Mouse (Mus musculus) forebrain, embryonic 16.5 days (tissue): ENCODE measurements at regions not wholly inside any gene's neighbourhood (a gene's known extent, or its start where the extent isn't known, plus 50 kb on each side); places are given as distances from the start of the nearest gene placed in this dataset.

Source experiments
- ATAC-seq: fragments of 200-750 bp; cut with Nextera tagmentation; 2 replicates; pipeline ENCODE4 v1.8.0; 2017; ENCODE audit warnings: mild to moderate bottlenecking, moderate library complexity
- H3K27ac ChIP-seq: fragments of 300-500 bp; sonication (generic); 2 replicates; pipeline ENCODE4 v1.5.1; 2014; ENCODE audit warnings: low read length, control low read depth
- H3K27me3 ChIP-seq: fragments of 300-500 bp; sonication (generic); replicated peaks from 2 replicates; pipeline ENCODE4 v1.6.1; 2014; ENCODE audit warnings: low read length; ENCODE audit not compliant: control insufficient read depth, insufficient read depth
- H3K36me3 ChIP-seq: fragments of 300-500 bp; sonication (generic); 2 replicates; pipeline ENCODE4 v1.6.1; 2014; ENCODE audit not compliant: control insufficient read depth, insufficient read depth
- H3K4me1 ChIP-seq: fragments of 300-500 bp; sonication (generic); replicated peaks from 2 replicates; pipeline ENCODE4 v1.6.1; 2014; ENCODE audit warnings: low read length; ENCODE audit not compliant: control insufficient read depth, insufficient read depth
- H3K4me2 ChIP-seq: fragments of 300-500 bp; sonication (generic); 2 replicates; pipeline ENCODE4 v1.6.1; 2014; ENCODE audit warnings: mild to moderate bottlenecking, low read length, control low read depth
- H3K4me3 ChIP-seq: fragments of 300-500 bp; sonication (generic); replicated peaks from 2 replicates; pipeline ENCODE4 v1.5.1; 2014; ENCODE audit warnings: mild to moderate bottlenecking, low read length, control low read depth
- H3K9ac ChIP-seq: fragments of 300-500 bp; sonication (generic); replicated peaks from 2 replicates; pipeline ENCODE4 v1.6.1; 2014; ENCODE audit warnings: low read depth, low read length, control low read depth
- H3K9me3 ChIP-seq: fragments of 300-500 bp; sonication (generic); 2 replicates; pipeline ENCODE4 v1.6.1; 2016; ENCODE audit warnings: low read length; ENCODE audit not compliant: control insufficient read depth
- WGBS: fragments of 180-500 bp; shearing (Covaris S2); extraction: QIAGEN DNeasy Blood & Tissue Kit; methylation state at CpG from one replicate; pipeline ENCODE4 v1.1.7; 2014; 5-methylcytosine and 5-hydroxymethylcytosine counted together

GRCm38 (mm10) chr4:21300141-21300540 lies 385.6 kb downstream of the Prdm13 start:
- no peaks in the 10 kb centered on the region for H3K27me3 ChIP-seq
- no peak for ATAC-seq
- no peak overlapping the region for H3K9ac ChIP-seq
- no peaks in the 10 kb centered on the region for H3K9me3 ChIP-seq
- H3K4me2 ChIP-seq = no peak overlapping the region
- no peak overlapping the region for H3K27ac ChIP-seq
- no peaks in the 10 kb centered on the region for H3K4me1 ChIP-seq
- no peaks in the 10 kb centered on the region for H3K36me3 ChIP-seq
- H3K4me3 ChIP-seq = no peak overlapping the region

GRCm38 (mm10) chr4:21267302-21267701 lies 418.5 kb downstream of the Prdm13 start:
- 6% methylated on average over 2 of the region's 2 CpGs for WGBS

GRCm38 (mm10) chr4:21266886-21267285 lies 418.9 kb downstream of the Prdm13 start:
- ATAC-seq = no peak
- no peaks in the 10 kb centered on the region for H3K27me3 ChIP-seq
- no peak overlapping the region for H3K27ac ChIP-seq
- H3K36me3 ChIP-seq = no peaks in the 10 kb centered on the region
- no peaks in the 10 kb centered on the region for H3K9me3 ChIP-seq
- no peak overlapping the region for H3K4me2 ChIP-seq
- H3K9ac ChIP-seq = no peak overlapping the region
- H3K4me1 ChIP-seq = no peaks in the 10 kb centered on the region
- no peak overlapping the region for H3K4me3 ChIP-seq

More at GRCm38 (mm10) chr4:21267302-21267701, 418.5 kb downstream of the Prdm13 start:
- H3K27ac ChIP-seq = no peak overlapping the region
- peak; percentile 61; the same call in 1 of the 2 replicates for ATAC-seq
- no peak overlapping the region for H3K4me3 ChIP-seq
- H3K4me1 ChIP-seq = no peaks in the 10 kb centered on the region
- H3K36me3 ChIP-seq = no peaks in the 10 kb centered on the region
- H3K4me2 ChIP-seq = no peak overlapping the region
- H3K27me3 ChIP-seq = no peaks in the 10 kb centered on the region
- no peak overlapping the region for H3K9ac ChIP-seq
- H3K9me3 ChIP-seq = no peaks in the 10 kb centered on the region

GRCm38 (mm10) chr4:21250396-21250795 lies 435.4 kb downstream of the Prdm13 start:
- no peak for ATAC-seq
- WGBS = 62% methylated on average over 2 of the region's 2 CpGs
- no peak overlapping the region for H3K4me2 ChIP-seq
- no peak overlapping the region for H3K9ac ChIP-seq
- H3K36me3 ChIP-seq = no peaks in the 10 kb centered on the region
- no peaks in the 10 kb centered on the region for H3K27me3 ChIP-seq
- no peak overlapping the region for H3K4me3 ChIP-seq
- H3K9me3 ChIP-seq = no peaks in the 10 kb centered on the region
- no peak overlapping the region for H3K27ac ChIP-seq
- H3K4me1 ChIP-seq = no peaks in the 10 kb centered on the region

- WGBS = 51% methylated on average over 4 of the region's 4 CpGs
- Histone ChIP-seq H3K4me1 (no peaks in the 10 kb centered on the region), H3K36me3 (no peaks in the 10 kb centered on the region), H3K27ac (no peak overlapping the region), H3K4me2 (no peak overlapping the region), H3K9ac (no peak overlapping the region), H3K9me3 (no peaks in the 10 kb centered on the region), H3K4me3 (no peak overlapping the region), H3K27me3 (no peaks in the 10 kb centered on the region)
- peak; percentile 80 for ATAC-seq
Measured at GRCm38 (mm10) chr4:21222631-21223030, 463.1 kb downstream of the Prdm13 start.

- Histone ChIP-seq H3K9ac (no peak overlapping the region), H3K4me1 (no peaks in the 10 kb centered on the region), H3K4me3 (no peak overlapping the region), H3K4me2 (no peak overlapping the region), H3K27ac (no peak overlapping the region), H3K27me3 (no peaks in the 10 kb centered on the region), H3K9me3 (no peaks in the 10 kb centered on the region), H3K36me3 (no peaks in the 10 kb centered on the region)
- WGBS = 94% methylated on average over 4 of the region's 4 CpGs
- ATAC-seq = no peak
Measured at GRCm38 (mm10) chr4:21207617-21208016, 478.1 kb downstream of the Prdm13 start.

- Histone ChIP-seq H3K4me3 (no peak overlapping the region), H3K9ac (no peak overlapping the region), H3K4me2 (no peak overlapping the region), H3K9me3 (no peaks in the 10 kb centered on the region), H3K27ac (no peak overlapping the region), H3K27me3 (no peaks in the 10 kb centered on the region), H3K4me1 (no peaks in the 10 kb centered on the region), H3K36me3 (no peaks in the 10 kb centered on the region)
- 85% methylated on average over 1 of the region's 1 CpGs for WGBS
- ATAC-seq = no peak
Measured at GRCm38 (mm10) chr4:21195620-21196019, 490.1 kb downstream of the Prdm13 start.

- H3K36me3 ChIP-seq = no peaks in the 10 kb centered on the region
- no peak overlapping the region for H3K4me2 ChIP-seq
- no peak overlapping the region for H3K27ac ChIP-seq
- no peaks in the 10 kb centered on the region for H3K27me3 ChIP-seq
- H3K9me3 ChIP-seq = no peaks in the 10 kb centered on the region
- H3K9ac ChIP-seq = no peak overlapping the region
- H3K4me3 ChIP-seq = no peak overlapping the region
- no peak for ATAC-seq
- WGBS = 84% methylated on average over 6 of the region's 6 CpGs
- no peaks in the 10 kb centered on the region for H3K4me1 ChIP-seq
Measured at GRCm38 (mm10) chr4:21173789-21174188, 512.0 kb downstream of the Prdm13 start.

GRCm38 (mm10) chr4:21173019-21173418 lies 512.7 kb downstream of the Prdm13 start:
- no peaks in the 10 kb centered on the region for H3K4me1 ChIP-seq

GRCm38 (mm10) chr4:21170734-21171133 lies 515.0 kb downstream of the Prdm13 start:
- ATAC-seq = no peak
- no peak overlapping the region for H3K27ac ChIP-seq
- 94% methylated on average over 3 of the region's 3 CpGs for WGBS

More at GRCm38 (mm10) chr4:21173019-21173418, 512.7 kb downstream of the Prdm13 start:
- no peak overlapping the region for H3K4me2 ChIP-seq
- no peak overlapping the region for H3K9ac ChIP-seq
- ATAC-seq = no peak
- H3K27ac ChIP-seq = no peak overlapping the region
- 87% methylated on average over 1 of the region's 1 CpGs for WGBS
- H3K4me3 ChIP-seq = no peak overlapping the region
- no peaks in the 10 kb centered on the region for H3K9me3 ChIP-seq
- H3K36me3 ChIP-seq = no peaks in the 10 kb centered on the region
- H3K27me3 ChIP-seq = no peaks in the 10 kb centered on the region

More at GRCm38 (mm10) chr4:21170734-21171133, 515.0 kb downstream of the Prdm13 start:
- H3K9me3 ChIP-seq = no peaks in the 10 kb centered on the region
- H3K36me3 ChIP-seq = no peaks in the 10 kb centered on the region
- H3K9ac ChIP-seq = no peak overlapping the region
- H3K4me2 ChIP-seq = no peak overlapping the region
- H3K4me1 ChIP-seq = no peaks in the 10 kb centered on the region
- H3K27me3 ChIP-seq = no peaks in the 10 kb centered on the region
- no peak overlapping the region for H3K4me3 ChIP-seq
